Mouse (Mus musculus) liver, adult 2 months (tissue): ENCODE data around the gene Esrrb. TPM values are rescaled to one million over a fixed set of nuclear protein-coding genes. Genes with fewer than 3 reads are reported as not detected.

Experiments
- DNase-seq: peaks from one replicate; pipeline ENCODE4 v3.0.0-alpha.2; 2011; ENCODE audit warnings: low read depth, low spot score; ENCODE audit errors: extremely low read depth
- H3K27ac ChIP-seq: fragments of 200-500 bp; replicated peaks from 2 replicates; pipeline ENCODE4 v1.5.1; 2012; ENCODE audit warnings: low read depth, mild to moderate bottlenecking, control low read depth, inconsistent platforms, low read length; ENCODE audit not compliant: insufficient read depth
- H3K27me3 ChIP-seq: fragments of 200-500 bp; 2 replicates; pipeline ENCODE4 v1.6.1; 2012; ENCODE audit warnings: mild to moderate bottlenecking, moderate library complexity, low read length, inconsistent platforms; ENCODE audit not compliant: control insufficient read depth, insufficient read depth
- H3K36me3 ChIP-seq: fragments of 200-500 bp; 2 replicates; pipeline ENCODE4 v1.6.1; 2012; ENCODE audit warnings: low read length, inconsistent platforms; ENCODE audit not compliant: control insufficient read depth, insufficient read depth
- H3K4me1 ChIP-seq: fragments of 200-500 bp; 2 replicates; pipeline ENCODE4 v1.6.1; 2011; ENCODE audit warnings: low read length; ENCODE audit not compliant: control insufficient read depth, insufficient read depth
- H3K4me3 ChIP-seq: fragments of 200-500 bp; 2 replicates; pipeline ENCODE4 v1.5.1; 2011; ENCODE audit warnings: low read depth, mild to moderate bottlenecking, control low read depth, low read length, moderate library complexity; ENCODE audit not compliant: insufficient read depth
- H3K79me2 ChIP-seq: fragments of 200-500 bp; 2 replicates; pipeline ENCODE4 v1.6.1; 2012; ENCODE audit warnings: inconsistent platforms, mild to moderate bottlenecking, low read length, moderate library complexity; ENCODE audit not compliant: control insufficient read depth, insufficient read depth
- H3K9ac ChIP-seq: fragments of 200-500 bp; 2 replicates; pipeline ENCODE4 v1.6.1; 2012; ENCODE audit warnings: low read depth, mild to moderate bottlenecking, control low read depth, inconsistent platforms, low read length
- CTCF ChIP-seq: fragments of 200-500 bp; IDR thresholded peaks from 2 replicates; pipeline ENCODE4 v1.5.1; 2011; ENCODE audit warnings: low read depth, low read length, control low read depth
- POLR2A ChIP-seq: fragments of 200-500 bp; IDR thresholded peaks from 2 replicates; pipeline ENCODE4 v1.6.1; 2011; ENCODE audit warnings: low read length, control low read depth; ENCODE audit not compliant: insufficient read depth; ENCODE audit errors: extremely low read depth
- WGBS: fragments of 180-500 bp; shearing (Covaris S2); methylation state at CpG from one replicate; pipeline ENCODE4 v1.1.7; 2018; 5-methylcytosine and 5-hydroxymethylcytosine counted together
- polyA plus RNA-seq: library from polyadenylated mRNA; depleted of rRNA; stranded (reverse); fragments of >200 nt; gene quantifications from 2 replicates; pipeline ENCODE4 v1.2.3, GENCODE M21; 2012
- total RNA-seq: library from RNA; depleted of rRNA; stranded (reverse); fragments of >200 nt; gene quantifications from 2 replicates; pipeline ENCODE4 v1.2.3, GENCODE M21; 2014

Esrrb gene
- total and polyA plus RNA-seq, 2 experiments, result 0.33 to 0.37 TPM

DNA sequence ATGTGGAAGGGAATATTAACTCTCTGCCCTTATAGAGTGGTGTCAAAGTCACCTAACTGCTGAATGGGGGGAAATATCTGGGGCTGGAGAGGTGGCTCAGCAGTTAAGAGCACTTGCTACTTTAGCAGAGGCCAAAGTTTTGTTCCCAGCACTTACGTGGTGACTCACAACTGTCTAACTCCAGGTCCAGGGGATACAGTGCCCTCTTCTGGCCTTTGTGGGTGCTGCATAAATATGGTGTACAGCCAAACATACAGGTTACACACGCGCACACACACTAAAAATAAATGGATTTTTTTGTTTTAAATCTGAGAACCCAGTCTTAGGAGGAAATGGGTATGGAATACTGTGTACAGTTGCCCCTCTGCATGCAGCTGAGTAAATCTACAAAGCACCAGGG is 24.7 kb upstream of the Esrrb start:
- TF ChIP-seq CTCF (no peak), POLR2A (no peak)
- no peak for DNase-seq
- H3K4me3 ChIP-seq, result no peak overlapping the region
- H3K4me1 ChIP-seq, result no peaks in the 10 kb centered on the region
- H3K27me3 ChIP-seq, result no peaks in the 10 kb centered on the region
- H3K79me2 ChIP-seq, result no peaks in the 10 kb centered on the region
- no peak overlapping the region for H3K9ac ChIP-seq
- WGBS, result 97% methylated on average over 3 of the region's 3 CpGs
- no peaks in the 10 kb centered on the region for H3K36me3 ChIP-seq
- H3K27ac ChIP-seq, result no peak overlapping the region

DNA sequence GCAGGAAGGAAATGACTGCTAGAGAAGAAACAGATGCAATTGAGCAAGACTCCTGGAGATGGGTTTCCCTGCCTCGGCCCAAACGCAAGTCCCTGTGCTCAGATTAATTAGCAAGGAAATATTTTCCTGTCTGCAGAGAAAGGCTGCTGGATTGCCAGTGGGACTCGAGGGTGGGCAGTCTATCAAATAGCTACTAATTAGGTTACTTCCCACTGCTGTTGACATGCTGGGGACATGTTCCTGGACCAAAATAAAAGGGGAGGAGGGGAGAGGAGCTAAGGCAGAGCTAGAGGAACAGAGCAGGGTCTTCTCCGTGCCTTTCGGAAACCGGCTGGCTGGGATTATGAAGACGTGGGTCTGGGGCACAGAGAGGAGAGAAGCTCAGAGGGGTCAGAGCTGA is 24.0 kb upstream of the Esrrb start:
- Histone ChIP-seq H3K4me3 (no peak overlapping the region), H3K4me1 (no peaks in the 10 kb centered on the region), H3K27ac (no peak overlapping the region), H3K9ac (no peak overlapping the region), H3K36me3 (no peaks in the 10 kb centered on the region), H3K27me3 (no peaks in the 10 kb centered on the region), H3K79me2 (no peaks in the 10 kb centered on the region)
- no peak for TF ChIP-seq POLR2A
- TF ChIP-seq CTCF, result no peak
- 64% methylated on average over 7 of the region's 7 CpGs for WGBS
- no peak for DNase-seq

DNA sequence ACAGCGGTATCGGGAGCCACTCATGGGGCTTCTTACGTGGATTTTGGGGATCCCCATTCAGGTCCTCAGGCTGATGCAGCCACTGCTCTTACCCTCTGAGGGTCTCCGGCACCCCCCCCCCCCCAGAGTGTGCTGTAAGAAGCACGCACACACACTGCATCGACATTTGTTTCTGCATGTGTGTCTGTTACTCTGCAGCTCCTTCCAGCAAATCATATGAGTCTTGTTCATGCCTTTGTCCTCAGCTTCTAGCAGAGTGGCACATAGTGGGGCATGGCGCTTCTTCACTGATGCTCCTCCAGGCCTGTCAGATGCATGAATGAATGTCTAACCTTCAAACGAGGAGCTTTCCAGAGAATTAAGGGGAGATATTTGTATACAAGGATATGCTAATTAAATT is 11.4 kb upstream of the Esrrb start:
- Histone ChIP-seq H3K9ac (no peak overlapping the region), H3K36me3 (no peaks in the 10 kb centered on the region), H3K27me3 (no peaks in the 10 kb centered on the region), H3K4me1 (no peaks in the 10 kb centered on the region), H3K79me2 (no peaks in the 10 kb centered on the region), H3K27ac (no peak overlapping the region), H3K4me3 (no peak overlapping the region)
- WGBS, result 81% methylated on average over 8 of the region's 8 CpGs
- TF ChIP-seq CTCF (no peak), POLR2A (no peak)
- DNase-seq, result no peak

DNA sequence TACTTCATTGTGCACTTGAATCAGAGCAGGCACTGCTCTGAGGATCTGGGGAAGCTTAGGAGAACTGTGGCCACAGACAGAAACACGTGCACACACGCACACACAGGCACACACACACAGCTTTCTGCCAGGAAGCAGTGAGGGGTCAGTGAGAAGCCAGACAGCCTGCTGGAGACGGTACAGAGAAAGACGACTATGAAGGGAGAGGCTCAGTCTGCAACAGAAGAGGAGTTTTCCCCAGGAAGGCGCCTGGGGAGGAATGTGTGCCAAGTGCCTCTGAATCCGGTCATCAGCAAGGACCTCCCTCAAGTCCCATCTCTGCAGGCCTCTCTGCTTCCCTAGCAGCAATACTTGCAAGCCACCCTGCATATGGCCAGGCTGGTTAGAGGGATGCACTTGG is 1.5 kb upstream of the Esrrb start:
- Histone ChIP-seq H3K36me3 (no peaks in the 10 kb centered on the region), H3K79me2 (no peaks in the 10 kb centered on the region), H3K9ac (no peak overlapping the region), H3K4me1 (no peaks in the 10 kb centered on the region), H3K27me3 (peaks cover 8% of the 10 kb centered on the region; the same call in 1 of the 2 replicates), H3K27ac (no peak overlapping the region), H3K4me3 (no peak overlapping the region)
- 62% methylated on average over 6 of the region's 6 CpGs for WGBS
- no peak for TF ChIP-seq POLR2A
- no peak for TF ChIP-seq CTCF
- DNase-seq, result no peak

DNA sequence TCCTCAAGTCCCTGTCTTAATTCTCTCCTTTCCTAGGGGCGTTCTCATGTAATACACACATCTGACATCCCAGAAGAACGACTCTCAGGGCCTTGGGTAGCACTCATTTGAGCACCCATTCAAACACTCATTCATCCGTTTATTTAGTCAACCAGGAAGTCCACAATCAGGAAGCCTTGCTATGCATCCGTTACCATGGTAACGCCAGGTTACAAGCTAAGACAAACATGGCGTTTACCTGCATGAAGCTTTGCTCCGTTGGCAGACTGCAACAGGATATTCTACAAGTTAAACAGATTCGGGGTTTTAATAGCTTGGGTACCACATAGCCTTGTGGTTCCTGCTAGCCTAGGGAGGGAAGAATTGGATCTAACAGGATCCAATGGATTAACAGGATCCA is 1.0 kb upstream of the Esrrb start:
- Histone ChIP-seq H3K4me1 (no peaks in the 10 kb centered on the region), H3K9ac (no peak overlapping the region), H3K27ac (no peak overlapping the region), H3K36me3 (no peaks in the 10 kb centered on the region), H3K27me3 (peaks cover 8% of the 10 kb centered on the region; the same call in 1 of the 2 replicates), H3K79me2 (no peaks in the 10 kb centered on the region), H3K4me3 (no peak overlapping the region)
- DNase-seq, result no peak
- no peak for TF ChIP-seq POLR2A
- TF ChIP-seq CTCF, result no peak
- 49% methylated on average over 8 of the region's 8 CpGs for WGBS

DNA sequence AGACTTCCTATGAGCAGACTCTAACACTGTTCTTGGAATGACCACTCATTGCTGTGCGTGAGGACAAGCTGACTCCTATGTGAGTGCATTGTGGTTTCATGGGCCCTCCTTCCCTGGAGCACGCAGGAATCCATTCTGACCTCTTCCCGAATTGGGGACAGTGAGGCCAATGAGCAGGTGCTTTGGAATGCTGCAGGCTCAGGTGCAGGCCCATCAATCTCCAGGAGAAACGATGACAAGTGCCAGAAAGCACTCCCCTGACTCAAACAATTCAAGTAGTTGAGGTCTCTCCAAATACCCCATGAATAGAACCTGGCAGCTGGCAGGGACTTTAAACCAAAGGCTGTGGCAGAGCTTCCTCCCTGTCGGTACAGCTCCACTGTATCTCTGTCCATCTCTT is 3.4 kb downstream of the Esrrb start:
- no peaks in the 10 kb centered on the region for H3K79me2 ChIP-seq
- H3K4me3 ChIP-seq, result no peak overlapping the region
- H3K27me3 ChIP-seq, result peaks cover 11% of the 10 kb centered on the region
- no peaks in the 10 kb centered on the region for H3K4me1 ChIP-seq
- no peak overlapping the region for H3K27ac ChIP-seq
- H3K36me3 ChIP-seq, result no peaks in the 10 kb centered on the region
- no peak overlapping the region for H3K9ac ChIP-seq
- WGBS, result 23% methylated on average over 5 of the region's 5 CpGs
- DNase-seq, result no peak
- TF ChIP-seq POLR2A, result no peak
- no peak for TF ChIP-seq CTCF
